ENCODE assay signal across 9 mouse cellular contexts in the genomic region with DNA sequence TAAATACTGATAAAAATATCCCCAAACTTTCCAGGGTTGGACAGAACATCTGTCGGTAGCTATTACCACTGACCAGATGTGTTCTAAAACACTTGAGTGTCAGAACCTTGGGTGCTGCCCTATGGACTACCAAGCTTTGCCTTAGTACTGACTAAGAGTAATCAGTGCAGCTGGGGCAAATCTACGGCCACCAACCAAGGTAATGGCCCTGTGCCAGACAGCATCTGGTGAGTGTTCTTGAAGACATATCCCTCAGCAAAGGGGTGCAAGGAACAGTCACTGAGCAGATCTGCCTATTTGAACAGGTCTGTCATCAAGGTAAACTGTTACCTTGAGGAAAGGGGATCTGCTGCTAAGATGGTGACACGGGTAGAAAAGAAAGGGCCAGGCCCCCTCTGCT.
"Had no signal": no experiment of that assay in that cellular context is flagged by ENCODE, and none has a peak within 500 bp of the region (broad histone marks: within the 10 kb centered on the region; RNA-seq: fewer than 3 reads in every experiment).

No protein-coding gene starts in this region.

- DNase-seq: kidney, adult 18-20 months; kidney, postnatal 14 days; left cerebral cortex, postnatal 4 days; right cerebral cortex, postnatal 25 days; thymus, postnatal 4 days had no signal

- H3K9ac ChIP-seq: liver, embryonic 14.5 days; lung, embryonic 15.5 days; midbrain, embryonic 13.5 days had no signal

- H3K4me3 ChIP-seq: limb, embryonic 13.5 days; lung, embryonic 15.5 days; midbrain, embryonic 13.5 days had no signal

- H3K4me1 ChIP-seq: limb, embryonic 13.5 days; midbrain, embryonic 13.5 days had no signal

- H3K4me2 ChIP-seq: limb, embryonic 13.5 days; lung, embryonic 15.5 days; midbrain, embryonic 13.5 days had no signal

- H3K9me3 ChIP-seq: limb, embryonic 13.5 days; lung, embryonic 15.5 days; midbrain, embryonic 13.5 days had no signal

- ATAC-seq: midbrain, embryonic 13.5 days had no signal

- H3K27ac ChIP-seq: limb, embryonic 13.5 days; liver, embryonic 14.5 days; lung, embryonic 15.5 days; midbrain, embryonic 13.5 days had no signal

- H3K27me3 ChIP-seq: limb, embryonic 13.5 days; lung, embryonic 15.5 days; midbrain, embryonic 13.5 days had no signal
